Comparison of ENCODE assay signal across 8 mouse cellular contexts in genomic region chr8:124141681-124142391, GRCm38 (mm10).
DNase-seq lines count a peak whose midpoint lies in the region; ATAC-seq lines count a peak whose summit lies in the region.

No protein-coding gene starts in this region.

- no peak overlapping the region for H3K9ac ChIP-seq in hindbrain, embryonic 12.5 days
- H3K9ac ChIP-seq in liver, embryonic 12.5 days = no peak overlapping the region

- no peaks in the 10 kb centered on the region for H3K36me3 ChIP-seq in hindbrain, embryonic 12.5 days
- no peaks in the 10 kb centered on the region for H3K36me3 ChIP-seq in liver, embryonic 12.5 days

- DNase-seq in lung, postnatal 14 days = peak; percentile 33
- DNase-seq in lung, postnatal 25 days (ENCODE audit: low spot score) = no peak
- peak; percentile 69 to 75 for DNase-seq in adrenal gland, postnatal 36 days
- DNase-seq in right cerebral cortex, adult 2 months (ENCODE audit: low spot score in 2 of 2) = peak; percentile 33 to 55
- no peak for DNase-seq in yolk sac, embryonic 10.5 days (ENCODE audit: low spot score)
- no peak for DNase-seq in thymus, postnatal 14 days

- ATAC-seq in hindbrain, embryonic 12.5 days (ENCODE audit: low FRiP score) = no peak
- no peak for ATAC-seq in liver, embryonic 12.5 days

- no peak overlapping the region for H3K4me3 ChIP-seq in hindbrain, embryonic 12.5 days
- H3K4me3 ChIP-seq in liver, embryonic 12.5 days = no peak overlapping the region

- H3K4me1 ChIP-seq in hindbrain, embryonic 12.5 days = peaks cover 35% of the 10 kb centered on the region
- no peaks in the 10 kb centered on the region for H3K4me1 ChIP-seq in liver, embryonic 12.5 days

- H3K9me3 ChIP-seq in hindbrain, embryonic 12.5 days (replicated peaks) = no peaks in the 10 kb centered on the region
- no peaks in the 10 kb centered on the region for H3K9me3 ChIP-seq in liver, embryonic 12.5 days (replicated peaks)

- 72% methylated on average over 9 of the region's 9 CpGs for WGBS in hindbrain, embryonic 12.5 days
- 58% methylated on average over 9 of the region's 9 CpGs for WGBS in liver, embryonic 12.5 days (ENCODE audit: insufficient replicate concordance)

- no peaks in the 10 kb centered on the region for H3K27me3 ChIP-seq in hindbrain, embryonic 12.5 days
- no peaks in the 10 kb centered on the region for H3K27me3 ChIP-seq in liver, embryonic 12.5 days (replicated peaks)

- no peak overlapping the region for H3K4me2 ChIP-seq in hindbrain, embryonic 12.5 days (replicated peaks)
- no peak overlapping the region for H3K4me2 ChIP-seq in liver, embryonic 12.5 days

- H3K27ac ChIP-seq in hindbrain, embryonic 12.5 days = peak overlapping the region; percentile 86
- no peak overlapping the region for H3K27ac ChIP-seq in liver, embryonic 12.5 days

Comparison
In these comparisons a context has a peak if more than half of its experiments do, and no peak if none do; other contexts are left out.
1. DNase-seq: peak in lung, postnatal 14 days (single experiment), adrenal gland, postnatal 36 days (2 of 2) and right cerebral cortex, adult 2 months (2 of 2); none in lung, postnatal 25 days (single experiment), yolk sac, embryonic 10.5 days (single experiment) and thymus, postnatal 14 days (single experiment).